Mouse (Mus musculus) olfactory bulb, adult 2 months (tissue): ENCODE results near the gene Zfp456.

Experiments used
- CTCF ChIP-seq: fragments of 200-500 bp; IDR thresholded peaks from 2 replicates; pipeline ENCODE4 v1.5.1; 2012; ENCODE audit warnings: low read depth, mild to moderate bottlenecking, low read length, moderate library complexity; ENCODE audit not compliant: insufficient read depth
- POLR2A ChIP-seq: fragments of 200-500 bp; IDR thresholded peaks from 2 replicates; pipeline ENCODE4 v1.6.1; 2012; ENCODE audit warnings: mild to moderate bottlenecking, low read depth, low read length, moderate library complexity; ENCODE audit not compliant: insufficient read depth

DNA sequence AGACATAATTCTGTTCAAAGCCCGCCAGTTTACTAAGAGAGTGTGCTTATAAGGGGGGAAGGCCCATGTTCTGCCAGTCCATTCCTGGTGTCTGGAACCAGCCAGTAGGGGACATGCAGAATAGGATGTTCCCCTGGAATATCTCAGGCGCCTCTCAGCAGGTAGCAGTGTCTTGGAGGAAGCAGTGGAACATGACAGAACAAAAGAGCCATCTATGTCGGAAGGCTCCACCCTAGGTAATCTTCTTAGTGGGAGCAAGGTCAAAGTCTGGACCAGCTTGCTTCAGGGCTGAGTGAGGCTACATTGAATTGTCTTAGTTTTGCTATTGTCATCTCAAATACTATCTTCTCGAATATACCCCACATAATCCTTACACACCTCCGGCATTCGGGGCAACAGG, 40.1 kb upstream of the Zfp456 start:
- TF ChIP-seq POLR2A (no peak), CTCF (no peak)
